Mouse (Mus musculus): ENCODE data around the gene Ankrd33b. TPM values are rescaled to one million over a fixed set of nuclear protein-coding genes. Genes with fewer than 3 reads are reported as not detected.

Gene Ankrd33b
- polyA plus RNA-seq, 1 experiment = 6.1 TPM

DNA sequence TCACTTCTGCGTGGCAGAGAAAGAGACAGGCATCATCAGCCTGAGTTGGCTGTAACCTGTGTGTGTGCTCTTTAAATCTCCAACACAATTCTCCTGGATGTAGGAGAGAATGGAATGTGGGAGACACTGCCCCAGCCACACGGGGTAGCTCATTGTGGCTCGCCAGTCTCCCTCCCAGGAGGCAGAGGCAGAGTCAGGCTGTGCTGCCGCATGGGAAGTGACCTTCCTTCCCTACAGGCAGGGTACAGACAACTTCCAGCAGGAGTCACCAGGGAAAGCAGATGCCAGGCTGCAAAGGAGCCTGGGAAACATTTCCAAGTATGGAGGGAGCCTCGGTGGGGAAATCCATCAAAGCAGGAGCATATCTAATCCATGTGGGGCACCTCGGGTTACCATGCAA lies 62.3 kb downstream of the Ankrd33b start:
- Histone ChIP-seq H3K27me3 (ENCODE audit: control insufficient read depth, insufficient read depth, insufficient read length) (no peaks in the 10 kb centered on the region), H3K4me3 (ENCODE audit: insufficient read depth, poor library complexity, severe bottlenecking) (no peak overlapping the region)

DNA sequence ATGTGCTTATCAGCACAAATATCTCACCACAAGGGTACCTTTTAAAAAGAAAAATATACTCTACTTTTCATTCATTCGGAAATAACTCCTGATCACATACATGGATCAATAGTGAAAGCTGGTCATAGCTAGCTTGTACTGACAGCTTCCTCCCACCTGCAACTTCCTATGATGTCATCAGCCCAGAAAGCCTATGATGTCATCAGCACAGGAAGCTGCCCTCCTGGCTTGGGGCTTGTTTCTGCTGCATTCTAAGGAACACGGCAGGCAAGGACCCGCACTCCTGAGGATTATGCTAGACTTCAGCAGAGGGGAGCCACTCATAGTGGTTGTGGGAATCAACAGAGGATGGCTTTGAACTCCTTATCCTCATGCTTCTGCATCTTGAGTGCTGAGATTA lies 63.2 kb downstream of the Ankrd33b start:
- Histone ChIP-seq H3K79me3 (ENCODE audit: low read depth) (no peaks in the 10 kb centered on the region), H3K4me3 (ENCODE audit: insufficient read depth, poor library complexity, severe bottlenecking) (no peak overlapping the region), H3ac (ENCODE audit: control insufficient read depth, insufficient read length, low read depth) (no peak overlapping the region), H3K27me3 (ENCODE audit: control insufficient read depth, insufficient read depth, insufficient read length) (no peaks in the 10 kb centered on the region), H3K79me2 (ENCODE audit: control insufficient read depth, insufficient read depth) (no peaks in the 10 kb centered on the region), H3K36me3 (ENCODE audit: control insufficient read depth, insufficient read depth) (peaks cover 4% of the 10 kb centered on the region)
- TF ChIP-seq MYOD1 (IDR thresholded peaks at IDR 0.05; ENCODE audit: control insufficient read depth, insufficient read length, low read depth) (no peak), MYOG (IDR thresholded peaks at IDR 0.05; ENCODE audit: control insufficient read depth, extremely low read depth, insufficient read length) (no peak), CTCF (IDR thresholded peaks at IDR 0.05; ENCODE audit: control insufficient read depth, insufficient read depth, insufficient read length) (no peak), FOSL1 (IDR thresholded peaks at IDR 0.05; ENCODE audit: insufficient read depth, low read length, poor library complexity, severe bottlenecking) (no peak), USF1 (IDR thresholded peaks at IDR 0.05; ENCODE audit: low read depth) (no peak), CEBPB (IDR thresholded peaks at IDR 0.05; ENCODE audit: low read depth) (no peak), MAX (IDR thresholded peaks at IDR 0.05) (no peak)

More for the DNA sequence above, 62.3 kb downstream of the Ankrd33b start:
- TF ChIP-seq CEBPB (IDR thresholded peaks at IDR 0.05; ENCODE audit: low read depth) (no peak), CTCF (IDR thresholded peaks at IDR 0.05; ENCODE audit: control insufficient read depth, insufficient read depth, insufficient read length) (no peak), MYOG (IDR thresholded peaks at IDR 0.05; ENCODE audit: control insufficient read depth, extremely low read depth, insufficient read length) (no peak), FOSL1 (IDR thresholded peaks at IDR 0.05; ENCODE audit: insufficient read depth, low read length, poor library complexity, severe bottlenecking) (no peak), USF1 (IDR thresholded peaks at IDR 0.05; ENCODE audit: low read depth) (no peak), MYOD1 (IDR thresholded peaks at IDR 0.05; ENCODE audit: control insufficient read depth, insufficient read length, low read depth) (no peak), MAX (IDR thresholded peaks at IDR 0.05) (no peak)
- Histone ChIP-seq H3K36me3 (ENCODE audit: control insufficient read depth, insufficient read depth) (peaks cover 4% of the 10 kb centered on the region), H3ac (ENCODE audit: control insufficient read depth, insufficient read length, low read depth) (no peak overlapping the region), H3K79me2 (ENCODE audit: control insufficient read depth, insufficient read depth) (no peaks in the 10 kb centered on the region), H3K79me3 (ENCODE audit: low read depth) (no peaks in the 10 kb centered on the region)

DNA sequence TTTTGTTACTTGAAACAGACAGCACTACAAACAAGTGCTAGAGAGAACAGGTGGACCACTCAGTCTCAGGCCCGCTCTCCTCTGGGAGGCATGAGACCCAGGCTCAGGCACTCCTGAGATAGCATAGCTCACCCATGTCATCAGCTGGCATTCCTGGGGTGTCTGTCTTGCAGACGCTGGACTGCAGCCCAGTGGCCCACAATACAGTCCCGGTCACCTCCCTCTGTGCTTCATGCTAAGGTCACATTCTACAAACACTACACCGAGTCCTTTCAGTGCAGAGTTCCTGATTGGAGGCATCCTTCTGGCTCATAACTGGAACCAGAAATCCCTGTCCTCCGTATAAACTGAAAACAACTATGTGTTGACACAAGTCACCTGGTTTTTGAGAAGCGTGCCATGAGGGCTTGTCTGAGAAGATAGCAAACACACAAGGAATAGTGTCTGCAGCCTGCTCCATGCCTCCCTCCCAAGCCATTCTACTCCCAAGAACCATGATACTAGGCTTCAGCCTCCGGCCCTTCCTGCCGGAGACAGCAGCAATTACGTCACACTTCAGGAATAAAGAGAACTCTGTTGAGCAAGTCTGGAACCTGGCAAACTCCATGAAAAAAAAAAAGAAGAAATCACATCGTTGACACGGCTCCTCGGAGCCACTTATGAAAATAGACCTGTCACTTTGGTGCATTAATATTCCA lies 65.1 kb downstream of the Ankrd33b start:
- TF ChIP-seq CEBPB (IDR thresholded peaks at IDR 0.05; ENCODE audit: low read depth) (no peak), MYOG (IDR thresholded peaks at IDR 0.05; ENCODE audit: control insufficient read depth, extremely low read depth, insufficient read length) (no peak), MAX (IDR thresholded peaks at IDR 0.05) (no peak), CTCF (IDR thresholded peaks at IDR 0.05; ENCODE audit: control insufficient read depth, insufficient read depth, insufficient read length) (no peak), USF1 (IDR thresholded peaks at IDR 0.05; ENCODE audit: low read depth) (no peak), FOSL1 (IDR thresholded peaks at IDR 0.05; ENCODE audit: insufficient read depth, low read length, poor library complexity, severe bottlenecking) (no peak), MYOD1 (IDR thresholded peaks at IDR 0.05; ENCODE audit: control insufficient read depth, insufficient read length, low read depth) (no peak)
- Histone ChIP-seq H3ac (ENCODE audit: control insufficient read depth, insufficient read length, low read depth) (no peak overlapping the region), H3K4me3 (ENCODE audit: insufficient read depth, poor library complexity, severe bottlenecking) (no peak overlapping the region)

DNA sequence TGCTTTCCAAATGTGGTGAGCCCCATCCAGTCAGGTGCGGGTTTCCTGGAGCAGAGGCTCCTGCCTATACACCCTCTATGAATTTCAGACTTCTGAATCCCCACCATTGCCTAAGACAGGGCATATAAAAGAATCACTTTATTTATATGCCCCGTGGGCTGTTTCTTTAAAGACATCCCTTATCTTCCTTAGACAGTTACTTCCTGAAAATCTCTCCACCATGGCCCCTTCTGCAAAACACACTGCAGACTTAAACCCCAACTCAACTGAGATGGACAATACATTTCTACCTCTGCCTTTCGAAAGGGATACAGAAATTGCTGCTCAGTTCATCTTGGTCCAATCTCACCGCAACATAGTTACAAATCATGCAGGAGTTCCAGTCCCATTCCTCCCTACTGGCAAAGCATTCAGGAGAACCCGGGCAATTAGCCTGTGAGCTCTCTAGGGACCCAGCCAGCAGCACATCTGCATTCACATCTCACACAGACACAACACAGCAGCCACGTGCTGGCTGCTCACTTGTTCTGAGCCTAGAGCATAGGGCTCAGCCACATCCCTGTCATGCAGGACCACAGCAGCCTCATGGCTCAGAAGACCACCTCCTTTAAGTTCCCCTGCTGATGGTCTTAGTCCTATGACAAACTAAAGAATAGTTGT lies 68.1 kb downstream of the Ankrd33b start:
- no peaks in the 10 kb centered on the region for H3K79me2 ChIP-seq (ENCODE audit: control insufficient read depth, insufficient read depth)
- peaks cover 10% of the 10 kb centered on the region for H3K36me3 ChIP-seq (ENCODE audit: control insufficient read depth, insufficient read depth)
- H3K27me3 ChIP-seq (ENCODE audit: control insufficient read depth, insufficient read depth, insufficient read length) = no peaks in the 10 kb centered on the region
- no peak overlapping the region for H3K4me3 ChIP-seq (ENCODE audit: insufficient read depth, poor library complexity, severe bottlenecking)
- TF ChIP-seq USF1 (IDR thresholded peaks at IDR 0.05; ENCODE audit: low read depth) = no peak
- H3K79me3 ChIP-seq (ENCODE audit: low read depth) = no peaks in the 10 kb centered on the region
- H3ac ChIP-seq (ENCODE audit: control insufficient read depth, insufficient read length, low read depth) = no peak overlapping the region

More for the DNA sequence above, 65.1 kb downstream of the Ankrd33b start:
- Histone ChIP-seq H3K79me3 (ENCODE audit: low read depth) (no peaks in the 10 kb centered on the region), H3K79me2 (ENCODE audit: control insufficient read depth, insufficient read depth) (no peaks in the 10 kb centered on the region), H3K36me3 (ENCODE audit: control insufficient read depth, insufficient read depth) (peaks cover 5% of the 10 kb centered on the region), H3K27me3 (ENCODE audit: control insufficient read depth, insufficient read depth, insufficient read length) (no peaks in the 10 kb centered on the region)

DNA sequence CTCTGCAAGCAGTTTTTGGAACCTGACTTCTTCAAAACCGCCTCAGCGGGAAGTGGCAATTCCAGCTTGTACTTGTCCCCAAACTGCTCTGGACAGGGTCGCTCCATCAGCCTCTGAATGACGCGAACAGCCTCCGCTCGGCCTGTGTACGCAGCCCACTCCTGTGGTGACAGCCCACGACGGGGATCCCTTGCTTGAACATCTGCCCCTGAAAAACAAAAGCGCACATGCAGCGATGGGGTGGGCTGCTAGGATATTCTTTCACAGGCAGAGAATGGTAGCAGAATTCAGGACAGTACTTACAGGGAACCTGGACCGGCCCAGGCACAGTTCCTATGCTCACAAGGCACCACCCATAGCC lies 69.8 kb downstream of the Ankrd33b start:
- Histone ChIP-seq H3K79me3 (ENCODE audit: low read depth) (no peaks in the 10 kb centered on the region), H3K27me3 (ENCODE audit: control insufficient read depth, insufficient read depth, insufficient read length) (no peaks in the 10 kb centered on the region), H3ac (ENCODE audit: control insufficient read depth, insufficient read length, low read depth) (no peak overlapping the region), H3K4me3 (ENCODE audit: insufficient read depth, poor library complexity, severe bottlenecking) (no peak overlapping the region), H3K36me3 (ENCODE audit: control insufficient read depth, insufficient read depth) (peaks cover 10% of the 10 kb centered on the region), H3K79me2 (ENCODE audit: control insufficient read depth, insufficient read depth) (no peaks in the 10 kb centered on the region)
- TF ChIP-seq USF1 (IDR thresholded peaks at IDR 0.05; ENCODE audit: low read depth) (no peak), CTCF (IDR thresholded peaks at IDR 0.05; ENCODE audit: control insufficient read depth, insufficient read depth, insufficient read length) (no peak), CEBPB (IDR thresholded peaks at IDR 0.05; ENCODE audit: low read depth) (no peak), MAX (IDR thresholded peaks at IDR 0.05) (no peak), MYOD1 (IDR thresholded peaks at IDR 0.05; ENCODE audit: control insufficient read depth, insufficient read length, low read depth) (no peak), FOSL1 (IDR thresholded peaks at IDR 0.05; ENCODE audit: insufficient read depth, low read length, poor library complexity, severe bottlenecking) (no peak), MYOG (IDR thresholded peaks at IDR 0.05; ENCODE audit: control insufficient read depth, extremely low read depth, insufficient read length) (no peak)
